Mouse (Mus musculus) left cerebral cortex, adult 8-10 months (tissue): ENCODE results near the gene Fthl17f. TPM values are rescaled to one million over a fixed set of nuclear protein-coding genes. Genes with fewer than 3 reads are reported as not detected.
A peak's percentile ranks its signal among the peaks of the same experiment; 100 is the strongest.
"Not testable (repeated sequence)": the region's sequence is repeated elsewhere in the genome, so short reads cannot be mapped to it uniquely, and the experiment has no call there.

Experiments used
- DNase-seq, 2 experiments: peaks; one replicate each; pipeline ENCODE4 v3.0.0; 2022; ENCODE audit warnings: low spot score in 2 of 2
- total RNA-seq, 4 experiments: library from RNA; stranded (reverse); gene quantifications; 2 replicates each; pipeline ENCODE4 v1.2.4; 2022

The Fthl17f gene
- total RNA-seq: not detected

GRCm38 (mm10) chrX:9062715-9063114 lies at the start of gene Fthl17f:
Gene Fthl17f (plus strand): TSS chrX:9063015.
- DNase-seq: not testable (repeated sequence)

GRCm38 (mm10) chrX:9016079-9016478 lies 46.7 kb upstream of the Fthl17f start:
- DNase-seq: no peak

- DNase-seq: no peak
These were observed 43.3 kb upstream of the Fthl17f start for GRCm38 (mm10) chrX:9019481-9019880.

GRCm38 (mm10) chrX:9033193-9033592 lies 29.6 kb upstream of the Fthl17f start, which contains the start of gene Fthl17e:
Gene Fthl17e (plus strand): TSS chrX:9033493.
- not testable (repeated sequence) for DNase-seq

- peak in 1 of 2 experiments; percentile 4 for DNase-seq
These were observed 21.2 kb upstream of the Fthl17f start for GRCm38 (mm10) chrX:9041611-9042010.

- peak; percentile 54 to 68 for DNase-seq
These were observed 1.9 kb upstream of the Fthl17f start for GRCm38 (mm10) chrX:9060952-9061351.

GRCm38 (mm10) chrX:9062101-9062500 lies 714 bp upstream of the Fthl17f start:
- no peak for DNase-seq

GRCm38 (mm10) chrX:9077699-9078098 lies 14.9 kb downstream of the Fthl17f start:
- DNase-seq: peak; percentile 37 to 80

GRCm38 (mm10) chrX:9095066-9095465 lies 32.3 kb downstream of the Fthl17f start:
- not testable (repeated sequence) for DNase-seq

GRCm38 (mm10) chrX:9104262-9104661 lies 41.4 kb downstream of the Fthl17f start, which contains the start of gene 4930402K13Rik:
Gene 4930402K13Rik (plus strand): TSS chrX:9104562.
- no peak for DNase-seq

GRCm38 (mm10) chrX:9110381-9110780 lies 47.6 kb downstream of the Fthl17f start:
- DNase-seq: no peak

Other genes starting within 250 kb of the Fthl17f start
- not detected for gene Gm6592, start 219.0 kb upstream of the Fthl17f start, total RNA-seq
- not detected for gene Gm5751, start 188.8 kb upstream of the Fthl17f start, total RNA-seq
- gene B630019K06Rik, start 170.6 kb upstream of the Fthl17f start, total RNA-seq: 10 to 100 TPM; 33.7 to 36.7 (median 35.3) TPM
- not detected for gene Fthl17b, start 100.0 kb upstream of the Fthl17f start, total RNA-seq
- not detected for gene Fthl17c, start 86.5 kb upstream of the Fthl17f start, total RNA-seq
- gene Fthl17d, start 76.3 kb upstream of the Fthl17f start, total RNA-seq: not detected
- gene Fthl17e, start 29.5 kb upstream of the Fthl17f start, total RNA-seq: not detected
- not detected for gene 4930402K13Rik, start 41.5 kb downstream of the Fthl17f start, total RNA-seq
- gene Lancl3, start 136.9 kb downstream of the Fthl17f start, total RNA-seq: 1 to 10 TPM; 5.5 to 7.1 (median 6.4) TPM
- not detected for gene Gm14862, start 193.9 kb downstream of the Fthl17f start, total RNA-seq
- gene Xk, start 209.7 kb downstream of the Fthl17f start, total RNA-seq: 10 to 100 TPM; 11.4 to 16.7 (median 14.8) TPM
- under 1 TPM in 2 of 4 experiments, not detected in 2; 0.81 to 0.98 TPM for gene H2al1m, start 220.7 kb downstream of the Fthl17f start, total RNA-seq